Mouse (Mus musculus) urinary bladder, postnatal 10 days (tissue): ENCODE results near the gene Bcas3.

Experiments
- DNase-seq: peaks from one replicate; pipeline ENCODE4 v3.0.0; 2022; ENCODE audit warnings: low spot score

The Bcas3 gene

DNA sequence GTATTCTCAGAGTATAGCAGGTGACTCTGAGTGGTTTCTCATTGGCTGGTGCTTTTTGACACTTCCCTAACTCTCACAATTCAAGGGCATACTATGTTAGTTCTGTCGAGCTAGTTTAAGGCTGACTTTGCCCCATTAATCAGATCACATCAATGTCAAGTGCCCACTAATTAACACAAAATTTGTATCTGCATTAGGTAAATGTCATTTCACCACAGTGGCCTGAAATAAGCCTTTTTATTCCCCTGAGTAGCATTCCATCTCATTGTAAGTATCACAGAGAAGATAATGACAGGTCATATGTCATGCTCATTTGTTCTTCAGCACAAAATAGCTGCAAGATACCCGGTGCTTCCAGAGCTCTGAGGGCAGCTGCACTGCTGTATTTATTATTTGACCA, 268.5 kb downstream of the Bcas3 start:
- no peak for DNase-seq

- no peak for DNase-seq
Observed at GRCm38 (mm10) chr11:85621994-85622393, 269.0 kb downstream of the Bcas3 start.

GRCm38 (mm10) chr11:85625206-85625605, 272.2 kb downstream of the Bcas3 start:
- no peak for DNase-seq

- no peak for DNase-seq
Observed at GRCm38 (mm10) chr11:85626846-85627245, 273.9 kb downstream of the Bcas3 start.

- no peak for DNase-seq
Observed at GRCm38 (mm10) chr11:85627405-85627804, 274.4 kb downstream of the Bcas3 start.

GRCm38 (mm10) chr11:85628303-85629063, 275.5 kb downstream of the Bcas3 start:
- DNase-seq: no peak

- no peak for DNase-seq
Observed at GRCm38 (mm10) chr11:85632568-85632981, 279.6 kb downstream of the Bcas3 start.

GRCm38 (mm10) chr11:85638696-85639495, 285.9 kb downstream of the Bcas3 start:
- DNase-seq: no peak

GRCm38 (mm10) chr11:85640659-85641058, 287.7 kb downstream of the Bcas3 start:
- DNase-seq: no peak

GRCm38 (mm10) chr11:85641486-85641885, 288.5 kb downstream of the Bcas3 start:
- no peak for DNase-seq

- no peak for DNase-seq
Observed at GRCm38 (mm10) chr11:85642591-85642990, 289.6 kb downstream of the Bcas3 start.

DNA sequence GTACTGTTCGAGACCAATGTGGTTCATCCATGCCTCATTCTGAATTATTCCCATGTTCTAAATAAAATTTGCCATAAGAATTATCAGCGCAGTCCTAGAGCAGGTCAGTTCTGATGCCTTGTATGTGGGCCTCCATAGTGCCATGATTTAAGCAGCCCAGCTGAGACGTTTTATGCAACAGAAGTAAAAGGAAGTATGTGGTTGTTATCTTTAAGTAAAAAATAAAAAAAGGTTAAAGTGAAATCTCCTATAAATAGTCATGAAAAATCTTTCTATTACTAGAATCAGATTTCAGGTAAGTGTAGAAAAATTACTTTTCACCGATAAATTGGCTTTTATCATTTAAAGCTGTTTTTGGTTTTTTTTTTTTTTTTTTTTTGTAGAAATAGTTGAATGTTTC, 290.1 kb downstream of the Bcas3 start:
- no peak for DNase-seq

DNA sequence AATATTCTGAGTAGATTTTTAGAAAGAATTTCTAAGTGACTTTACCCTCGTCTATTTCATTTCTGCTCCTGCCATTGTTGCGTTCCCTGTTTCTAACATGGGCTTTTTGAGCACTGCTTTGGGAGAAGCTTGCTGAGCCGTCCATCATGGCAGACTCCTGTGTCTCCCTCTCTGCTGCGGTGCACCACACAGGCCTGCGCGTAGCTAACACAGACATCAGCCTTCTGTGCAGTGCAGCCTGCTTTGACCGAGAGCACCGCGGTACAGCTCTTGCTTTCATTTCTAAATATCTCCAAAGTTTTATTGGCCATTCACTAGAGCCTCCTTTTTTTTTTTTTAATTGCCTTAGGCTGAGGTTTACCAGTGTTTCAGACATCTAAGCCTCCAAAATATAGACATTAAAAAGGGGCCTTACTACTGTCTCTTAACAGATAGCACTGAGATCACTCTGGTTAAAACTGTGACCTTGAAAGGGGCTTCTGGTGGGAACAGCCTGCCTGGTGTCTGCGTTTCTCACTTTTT, 290.6 kb downstream of the Bcas3 start:
- DNase-seq: no peak

DNA sequence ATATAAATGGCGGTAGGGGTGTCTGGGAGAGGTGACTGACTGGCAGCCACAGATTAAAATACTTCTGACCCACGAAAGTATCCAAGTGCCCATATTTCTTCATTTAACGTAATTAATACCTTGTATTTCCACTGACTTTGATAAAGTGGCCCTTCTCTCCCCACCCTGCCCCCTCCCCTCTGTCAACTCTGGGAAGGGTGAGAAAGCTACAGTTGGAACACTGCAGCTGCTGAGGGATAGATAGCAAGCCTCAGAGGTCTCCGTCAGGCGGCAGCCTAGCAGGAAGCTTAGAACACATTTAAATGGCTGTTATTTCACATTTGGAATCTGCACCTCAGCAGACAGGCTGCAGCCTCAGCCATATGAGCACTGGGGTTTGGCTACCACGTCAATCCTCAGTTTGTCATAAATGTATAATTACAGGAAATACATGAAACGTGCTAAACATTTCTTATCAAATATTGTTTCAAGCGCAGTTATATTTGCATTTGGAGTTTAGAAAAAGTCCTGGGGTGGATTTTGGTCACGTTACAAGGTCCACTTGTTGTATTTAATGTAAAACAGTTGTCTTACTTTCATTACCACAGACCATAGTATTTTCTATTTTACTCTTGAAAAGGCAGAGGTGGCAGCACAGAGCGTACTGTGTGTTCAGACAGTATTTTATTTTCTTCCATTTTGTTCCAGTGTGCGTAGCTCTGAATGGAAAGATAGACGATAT, 291.2 kb downstream of the Bcas3 start:
- DNase-seq: no peak

- DNase-seq: no peak
Observed at GRCm38 (mm10) chr11:85644748-85645060, 291.7 kb downstream of the Bcas3 start.

DNA sequence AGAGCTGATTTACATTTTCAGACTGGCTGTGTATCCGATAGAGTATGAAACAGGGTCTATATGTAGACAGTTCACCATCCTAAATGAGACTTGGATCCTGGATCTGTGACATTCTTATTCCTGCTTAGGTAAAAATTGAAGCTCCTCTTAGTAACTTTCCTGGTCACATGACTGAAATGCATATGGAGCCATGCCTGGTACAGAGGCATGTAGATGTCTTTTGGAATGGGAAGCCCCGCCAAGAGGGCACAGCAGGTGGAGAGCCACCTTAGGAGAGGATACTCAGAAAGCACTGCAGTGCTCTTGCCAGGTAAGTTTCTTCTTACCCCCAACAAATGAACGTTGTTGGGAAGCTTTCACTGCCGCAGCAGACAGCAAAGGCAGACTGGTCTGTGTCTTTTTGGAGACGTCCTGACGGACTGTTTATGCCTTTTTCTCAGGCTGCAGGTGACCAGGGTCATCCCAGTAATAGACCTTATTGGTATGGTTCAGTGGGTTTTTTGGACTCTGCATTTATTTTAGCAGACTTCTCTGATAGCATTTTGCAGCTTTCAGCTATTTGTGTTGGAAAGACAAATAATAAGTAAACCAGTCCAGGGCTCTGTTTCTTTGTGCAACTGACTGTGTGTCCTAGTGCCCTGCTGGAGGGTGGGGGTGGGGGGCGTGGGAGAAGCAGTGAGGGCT, 292.3 kb downstream of the Bcas3 start:
- no peak for DNase-seq

- DNase-seq: no peak
Observed at GRCm38 (mm10) chr11:85648893-85649292, 295.9 kb downstream of the Bcas3 start.

GRCm38 (mm10) chr11:85649373-85649772, 296.4 kb downstream of the Bcas3 start:
- no peak for DNase-seq

GRCm38 (mm10) chr11:85657471-85657870, 304.5 kb downstream of the Bcas3 start:
- no peak for DNase-seq

GRCm38 (mm10) chr11:85660304-85660703, 307.3 kb downstream of the Bcas3 start:
- DNase-seq: no peak

DNA sequence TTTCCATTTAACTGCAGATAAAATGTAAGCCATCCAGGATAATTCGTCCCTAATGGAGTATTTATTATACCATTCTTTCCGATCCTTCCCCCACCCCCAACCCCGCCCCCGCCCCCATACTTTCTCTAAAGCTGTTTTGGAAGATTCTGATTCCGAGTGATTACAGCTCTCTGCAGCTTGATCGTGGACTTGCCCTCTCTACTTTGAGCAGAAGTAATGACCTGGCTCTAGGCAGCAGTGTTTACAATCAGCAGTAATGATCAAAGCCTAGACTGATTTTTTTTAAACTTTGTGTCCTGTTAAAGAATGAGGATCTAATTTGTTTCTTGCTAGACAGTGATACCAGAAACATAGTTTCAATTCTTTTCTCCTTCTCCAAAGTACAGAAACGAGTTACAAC, 314.2 kb downstream of the Bcas3 start:
- DNase-seq: no peak

- no peak for DNase-seq
Observed at GRCm38 (mm10) chr11:85667741-85668140, 314.8 kb downstream of the Bcas3 start.
